Mouse (Mus musculus): ENCODE results near the gene Tcam1. TPM values are rescaled to one million over a fixed set of nuclear protein-coding genes. Genes with fewer than 3 reads are reported as not detected.
"Not testable (repeated sequence)": the region's sequence is repeated elsewhere in the genome, so short reads cannot be mapped to it uniquely, and the experiment has no call there.

Gene Tcam1
- not detected for total RNA-seq (2021)
- long read RNA-seq, experiment 1: 0 reads
- long read RNA-seq, experiment 2: 0 reads

DNA sequence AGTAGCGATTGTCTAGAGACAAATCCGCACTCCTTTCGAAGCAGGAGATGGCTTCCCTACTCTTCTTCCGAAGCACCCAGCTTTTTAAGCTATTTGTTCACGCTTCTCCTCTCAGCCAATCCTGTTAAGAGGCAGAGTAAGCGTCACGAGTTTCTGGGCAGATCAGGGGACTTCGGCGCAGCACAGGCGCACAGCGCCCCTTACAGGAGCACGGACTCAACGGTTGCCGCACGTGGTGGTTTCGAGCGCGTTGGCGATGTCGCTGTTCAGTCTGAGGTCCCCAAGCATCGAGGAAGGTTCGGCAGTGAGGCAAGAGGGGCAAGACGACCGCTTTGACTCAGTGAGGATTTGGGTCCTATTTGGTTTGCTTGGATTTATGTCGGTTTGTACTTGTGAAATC, at the start of gene Tcam1:
Gene Tcam1 (plus strand): TSS at position 219 of the 400 bp plus-strand sequence.
- peak; percentile 92 to 96 for DNase-seq

DNA sequence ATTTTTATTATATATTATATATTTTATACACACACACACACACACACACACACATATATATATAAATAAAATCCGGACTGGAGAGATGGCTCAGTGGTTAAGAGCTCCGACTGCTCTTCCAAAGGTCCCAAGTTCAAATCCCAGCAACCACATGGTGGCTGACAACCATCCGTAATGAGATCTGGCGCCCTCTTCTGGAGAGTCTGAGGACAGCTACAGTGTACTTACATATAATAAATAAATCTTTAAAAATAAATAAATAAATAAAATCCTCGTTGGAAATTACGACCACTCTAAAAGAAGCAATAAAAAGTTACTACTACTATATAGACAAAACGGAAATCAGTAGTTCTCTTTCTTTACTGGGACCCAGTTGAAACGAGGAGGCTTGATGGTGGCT, 42.5 kb upstream of the Tcam1 start:
- not testable (repeated sequence) for DNase-seq

- no peak for DNase-seq
These were observed 29.6 kb upstream of the Tcam1 start for GRCm38 (mm10) chr11:106246834-106247233.

DNA sequence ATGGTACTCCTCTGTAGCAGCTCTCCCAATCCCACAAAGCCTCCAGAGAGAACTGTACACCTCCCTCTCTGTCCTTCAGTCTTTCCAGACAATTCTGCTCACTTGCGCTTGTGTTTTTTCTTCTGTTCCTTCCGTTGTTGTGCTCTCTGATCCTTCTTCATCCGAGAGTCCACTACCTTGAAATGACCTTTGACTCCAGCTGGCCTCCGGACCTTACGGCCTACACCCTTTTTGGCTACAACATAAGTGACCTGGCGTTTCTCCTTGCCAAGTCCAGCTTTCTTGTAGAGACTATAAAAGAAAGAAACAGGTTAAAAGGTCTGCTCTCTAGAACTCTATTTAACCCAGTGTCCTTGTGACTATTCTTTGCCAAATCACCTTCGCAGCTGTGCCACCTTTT, 27.1 kb upstream of the Tcam1 start:
- no peak for DNase-seq

GRCm38 (mm10) chr11:106254767-106255166, 21.7 kb upstream of the Tcam1 start:
- DNase-seq: no peak

GRCm38 (mm10) chr11:106255174-106255573, 21.3 kb upstream of the Tcam1 start:
- no peak for DNase-seq

- peak; percentile 97 to 100 for DNase-seq
These were observed 20.6 kb upstream of the Tcam1 start, which contains the start of the genes Ftsj3 and Psmc5 for GRCm38 (mm10) chr11:106255685-106256451. Gene Ftsj3 (minus strand): TSS chr11:106256079. Gene Psmc5 (plus strand): TSS chr11:106256154.

DNA sequence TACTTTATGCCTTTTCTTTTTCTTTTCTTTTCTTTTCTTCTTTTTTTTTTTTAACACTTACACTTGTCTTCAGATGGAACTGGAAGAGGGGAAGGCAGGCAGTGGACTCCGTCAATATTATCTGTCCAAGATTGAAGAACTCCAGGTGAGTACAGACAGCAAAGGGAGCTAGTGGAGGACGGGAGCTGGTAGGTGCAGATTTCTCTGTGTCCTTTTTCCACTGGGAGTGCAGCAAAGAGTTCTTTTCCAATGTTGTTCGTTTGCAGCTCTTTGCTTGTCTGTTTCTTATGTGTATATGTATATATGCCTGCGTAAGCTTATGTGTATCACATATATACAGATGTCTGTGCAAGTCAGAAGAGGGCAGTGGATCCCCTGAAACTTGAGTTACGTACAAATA, 19.7 kb upstream of the Tcam1 start:
- peak in 1 of 2 experiments; percentile 47 for DNase-seq

DNA sequence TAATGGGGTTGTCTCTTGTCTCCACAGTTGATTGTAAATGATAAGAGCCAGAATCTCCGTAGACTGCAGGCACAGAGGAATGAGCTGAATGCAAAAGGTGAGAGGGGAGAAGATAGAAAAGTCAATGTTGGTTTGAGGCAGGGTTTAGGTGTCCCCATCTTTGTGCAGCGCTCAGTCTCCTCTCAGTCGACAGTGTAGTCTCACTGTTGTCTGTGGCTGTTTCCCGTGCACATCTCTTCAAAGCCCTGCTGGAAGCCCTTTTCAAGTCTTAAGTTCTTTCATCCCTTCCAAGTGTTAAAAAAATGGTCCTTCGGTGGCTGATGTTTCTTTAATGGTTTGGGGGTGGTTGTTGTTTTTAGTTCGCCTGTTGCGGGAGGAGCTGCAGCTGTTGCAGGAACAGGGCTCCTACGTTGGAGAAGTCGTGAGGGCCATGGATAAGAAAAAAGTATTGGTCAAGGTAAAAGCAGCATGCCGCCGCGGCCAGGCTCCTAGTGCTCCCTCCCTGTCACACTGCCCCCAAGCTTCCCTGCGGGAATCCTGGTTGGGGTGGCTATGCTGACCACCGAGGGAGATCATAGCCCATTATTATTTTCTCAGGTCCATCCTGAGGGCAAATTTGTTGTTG, 15.5 kb upstream of the Tcam1 start:
- DNase-seq: no peak

DNA sequence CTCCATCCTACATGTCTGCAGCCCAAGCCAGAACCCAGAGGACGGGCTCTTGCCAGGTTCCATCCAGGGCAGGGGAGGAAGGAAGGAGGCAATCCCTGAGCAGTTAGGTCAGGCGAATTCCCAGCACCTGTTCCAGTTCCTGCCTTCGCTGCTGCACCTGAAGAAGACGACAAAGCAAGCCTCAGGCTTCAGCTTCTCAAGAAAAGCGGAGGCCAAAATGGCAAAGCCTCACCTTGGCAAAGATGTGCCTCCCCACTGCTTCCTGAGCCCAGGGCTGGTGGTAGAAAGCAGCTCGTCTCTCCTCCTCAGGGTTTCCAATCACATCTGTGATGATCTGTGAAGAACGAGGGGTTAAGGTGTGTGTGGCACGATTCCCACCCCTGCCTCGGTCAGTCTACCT, 12.5 kb upstream of the Tcam1 start:
- DNase-seq: no peak

DNA sequence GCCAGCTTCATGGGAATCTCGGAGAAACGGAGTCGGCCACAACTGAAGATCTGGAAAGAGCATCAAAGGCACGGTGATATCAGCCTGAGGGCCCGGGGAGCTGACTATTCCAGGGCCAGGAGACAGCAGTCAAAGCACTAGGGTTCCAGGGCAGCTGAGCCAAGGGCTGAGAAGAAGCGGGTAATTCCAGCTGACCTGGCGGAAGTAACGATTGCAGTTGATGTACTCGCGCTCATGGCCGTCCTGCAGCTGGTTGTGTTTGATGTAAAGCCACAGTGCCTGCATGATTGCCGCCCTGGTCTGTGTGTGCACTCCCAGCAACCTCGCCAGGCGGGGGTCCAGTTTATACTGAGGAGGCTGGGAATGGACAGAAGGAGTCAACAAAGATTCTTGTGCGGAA, 11.5 kb upstream of the Tcam1 start:
- no peak for DNase-seq

DNA sequence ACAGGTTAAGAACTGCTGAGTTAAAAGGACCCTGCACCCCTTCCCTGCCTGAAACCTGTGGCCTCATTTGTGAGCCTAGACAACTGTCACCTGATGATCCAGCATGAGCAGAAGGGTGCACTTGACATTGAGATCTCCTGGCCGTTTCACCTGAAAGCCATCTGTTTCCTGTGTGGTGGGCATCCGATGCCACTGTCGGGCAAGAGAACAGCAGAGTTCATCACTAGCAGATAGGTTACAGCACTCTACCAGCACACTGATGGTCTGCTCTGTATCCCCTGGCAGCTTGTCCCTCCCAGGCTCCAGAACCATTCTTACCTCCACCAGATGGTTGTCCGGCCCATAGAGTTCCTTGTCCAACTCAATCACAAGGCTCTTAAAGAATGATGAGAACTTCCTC, 10.9 kb upstream of the Tcam1 start:
- no peak for DNase-seq

DNA sequence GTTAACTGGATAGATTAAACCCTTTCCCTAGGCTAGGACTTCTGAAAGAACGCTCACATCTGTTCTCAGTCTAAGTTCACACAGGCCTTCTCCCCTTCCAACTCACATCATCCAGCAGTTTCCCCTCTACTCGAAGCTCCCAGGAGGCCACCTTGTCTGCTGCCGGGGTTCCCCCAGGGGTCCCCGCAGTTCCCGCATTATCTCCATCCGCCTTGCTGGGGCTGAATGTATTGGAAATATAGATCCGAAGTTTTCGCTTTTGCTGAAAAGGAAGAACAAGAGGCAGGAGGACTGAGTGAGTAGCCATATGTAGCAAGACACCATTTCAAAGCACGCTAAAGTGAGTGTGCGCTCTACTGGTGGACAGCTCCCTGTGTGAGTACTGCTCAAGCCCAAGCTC, 10.0 kb upstream of the Tcam1 start:
- no peak for DNase-seq

DNA sequence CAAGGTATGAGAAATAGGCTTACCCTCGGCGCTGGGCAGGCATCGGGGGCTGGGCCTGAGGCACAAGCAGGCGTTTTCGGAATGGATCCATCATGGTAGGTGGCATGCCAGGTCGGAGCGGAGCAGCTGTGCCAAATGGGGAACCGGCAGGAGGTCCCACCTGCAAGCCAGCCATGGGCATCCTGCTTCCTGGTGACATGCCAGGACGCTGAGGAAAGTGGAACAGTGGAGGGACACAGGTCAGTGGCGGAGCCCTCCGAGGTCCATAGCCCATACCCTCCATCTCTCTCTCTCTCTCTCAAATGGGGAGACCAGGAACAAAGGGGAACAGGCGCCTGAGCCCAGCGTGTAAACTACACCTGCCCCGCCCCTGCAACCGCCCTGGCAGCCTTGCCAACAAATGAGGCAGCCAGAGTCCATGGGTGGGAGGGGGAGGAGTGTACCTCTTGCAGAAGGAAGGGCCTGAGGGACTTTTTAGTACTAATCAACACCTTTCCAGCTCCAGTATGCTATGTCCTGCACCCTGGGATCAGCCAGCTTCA, 9.1 kb upstream of the Tcam1 start:
- DNase-seq: peak; percentile 54

- no peak for DNase-seq
These were observed 8.6 kb upstream of the Tcam1 start for GRCm38 (mm10) chr11:106267871-106268270.

DNA sequence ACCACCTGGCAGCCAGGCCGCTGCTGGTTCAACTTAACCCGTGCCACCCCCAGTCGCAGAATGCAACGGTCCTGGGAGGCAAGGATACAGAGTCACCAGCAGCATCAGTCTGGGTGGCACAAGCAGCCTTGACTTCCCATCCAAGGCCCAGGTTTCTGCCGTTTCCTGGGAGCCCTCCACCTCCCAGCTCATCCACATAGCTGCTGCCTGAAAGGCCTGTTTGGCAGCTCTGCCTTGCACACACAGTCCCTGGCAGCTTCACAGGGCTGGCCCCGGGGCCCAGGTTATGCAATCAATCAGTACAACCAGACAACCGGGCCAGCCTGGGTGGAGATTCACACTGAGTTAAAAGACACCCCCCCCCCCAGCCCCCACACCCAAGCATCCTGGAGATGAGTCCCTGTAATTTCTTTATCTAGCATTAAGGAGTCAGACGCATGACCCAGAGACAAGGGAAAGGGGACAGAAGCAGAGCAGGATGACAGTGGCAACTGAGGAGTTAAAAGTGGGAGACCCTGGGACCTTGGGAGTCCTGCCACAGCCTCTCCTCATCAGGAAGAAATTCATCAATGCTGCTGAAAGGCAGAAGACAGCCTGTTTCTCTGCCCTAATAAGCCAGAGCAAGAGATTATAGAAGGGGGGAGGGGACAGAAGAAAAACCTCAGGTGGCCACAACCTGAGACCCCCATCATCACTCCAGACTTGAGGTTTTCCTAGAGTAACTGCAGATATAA, 8.0 kb upstream of the Tcam1 start:
- peak; percentile 91 to 93 for DNase-seq

DNA sequence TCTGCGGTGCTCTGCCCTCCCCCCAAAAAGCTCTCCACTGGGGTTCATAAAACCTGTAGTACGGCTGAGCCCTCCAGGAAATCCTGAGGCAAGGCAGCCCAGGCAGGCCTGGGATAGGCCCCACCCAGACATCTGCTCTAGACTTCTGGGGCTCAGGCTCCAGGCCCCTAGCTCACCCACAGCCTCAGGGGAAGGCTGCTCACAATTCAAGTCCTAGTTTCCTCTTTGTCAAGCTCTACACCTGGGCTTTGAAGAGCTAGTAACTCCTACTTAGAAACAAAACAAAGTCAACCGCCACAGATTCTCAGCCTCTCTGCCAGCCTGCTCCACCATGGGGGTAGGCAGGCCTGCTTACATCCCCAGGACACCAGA, 7.4 kb upstream of the Tcam1 start:
- DNase-seq: peak; percentile 50 to 54

GRCm38 (mm10) chr11:106271131-106271793, 5.2 kb upstream of the Tcam1 start:
- no peak for DNase-seq

DNA sequence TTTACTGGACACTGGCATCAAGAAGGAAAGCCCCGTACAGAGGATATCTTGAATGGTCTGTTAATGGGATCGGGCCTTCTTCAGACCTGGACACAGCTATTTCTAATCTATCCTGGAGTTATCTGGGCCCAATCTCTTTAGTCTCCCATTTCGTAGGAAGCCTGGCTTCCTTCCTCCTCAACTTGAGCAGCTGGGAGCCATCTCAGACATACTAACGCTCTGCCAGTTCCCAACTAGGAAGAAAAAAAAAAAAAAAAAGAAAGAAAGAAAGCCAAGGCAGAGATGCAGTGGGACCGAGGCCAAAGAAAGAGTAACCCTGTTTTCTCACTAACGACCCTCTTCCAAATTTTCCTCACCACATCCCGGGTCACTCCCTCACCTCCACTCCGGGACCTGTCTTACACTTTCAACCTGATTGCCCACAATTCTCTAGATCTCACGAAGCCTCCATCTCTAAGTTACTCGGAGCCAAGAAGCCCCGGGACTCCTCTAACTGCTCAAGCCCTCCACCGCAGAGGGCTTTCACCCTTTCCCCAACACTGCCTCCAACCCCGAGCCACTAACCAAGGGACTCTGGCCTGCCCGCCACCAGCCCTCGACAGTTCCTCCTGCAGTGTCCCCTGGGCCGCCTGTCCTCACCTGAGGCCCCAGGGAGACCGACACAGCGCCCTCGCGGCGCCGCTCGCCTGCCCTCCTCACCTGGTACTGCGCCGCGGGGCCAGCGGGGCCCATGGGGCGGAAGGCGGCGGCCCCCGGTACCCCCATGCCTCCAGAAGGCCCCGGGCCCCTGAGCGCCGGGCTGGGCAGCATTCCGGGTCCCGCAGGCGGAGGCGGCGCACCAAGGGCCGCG, 4.5 kb upstream of the Tcam1 start:
- peak; percentile 52 to 72 for DNase-seq

GRCm38 (mm10) chr11:106272644-106273310, 3.7 kb upstream of the Tcam1 start, which contains the start of gene Smarcd2:
Gene Smarcd2 (minus strand): TSS chr11:106272972.
- peak; percentile 99 to 100 for DNase-seq

GRCm38 (mm10) chr11:106273311-106273684, 3.2 kb upstream of the Tcam1 start:
- no peak for DNase-seq
